Mouse (Mus musculus) gastrocnemius, postnatal 4 days (tissue): ENCODE results near the gene Srl. TPM values are rescaled to one million over a fixed set of nuclear protein-coding genes. Genes with fewer than 3 reads are reported as not detected.
A peak's percentile ranks its signal among the peaks of the same experiment; 100 is the strongest.
"Not testable (repeated sequence)": the region's sequence is repeated elsewhere in the genome, so short reads cannot be mapped to it uniquely, and the experiment has no call there.

Experiments used
- DNase-seq, 2 experiments: peaks; one replicate each; pipeline ENCODE4 v3.0.0; 2021 to 2022; ENCODE audit warnings: low spot score in 2 of 2, mixed read lengths in 2 of 2
- long read RNA-seq, 2 experiments: library from polyadenylated mRNA; stranded (forward); transcript quantifications; one replicate each; pipeline ENCODE4 v2.0.0; 2021
- total RNA-seq, 2 experiments: library from RNA; stranded (reverse); gene quantifications; 2 replicates each; pipeline ENCODE4 v1.2.3; 2021

Gene Srl
- 1,000 to 10,000 TPM; 1,069 to 1,086 TPM for total RNA-seq
- long read RNA-seq, experiment 1, full-length matches to known transcripts = 374 of 2,252 reads
- long read RNA-seq, experiment 1, partial matches to known transcripts = 67 of 2,252 reads
- long read RNA-seq, experiment 1, other reads (novel, unspliced or antisense) = 1,811 of 2,252 reads
- long read RNA-seq, experiment 2, full-length matches to known transcripts = 602 of 2,906 reads
- long read RNA-seq, experiment 2, partial matches to known transcripts = 97 of 2,906 reads
- long read RNA-seq, experiment 2, other reads (novel, unspliced or antisense) = 2,207 of 2,906 reads

GRCm38 (mm10) chr16:4541501-4542198 lies at the start of gene Srl:
Srl (minus strand) TSS chr16:4541816.
- peak; percentile 100 for DNase-seq

DNA sequence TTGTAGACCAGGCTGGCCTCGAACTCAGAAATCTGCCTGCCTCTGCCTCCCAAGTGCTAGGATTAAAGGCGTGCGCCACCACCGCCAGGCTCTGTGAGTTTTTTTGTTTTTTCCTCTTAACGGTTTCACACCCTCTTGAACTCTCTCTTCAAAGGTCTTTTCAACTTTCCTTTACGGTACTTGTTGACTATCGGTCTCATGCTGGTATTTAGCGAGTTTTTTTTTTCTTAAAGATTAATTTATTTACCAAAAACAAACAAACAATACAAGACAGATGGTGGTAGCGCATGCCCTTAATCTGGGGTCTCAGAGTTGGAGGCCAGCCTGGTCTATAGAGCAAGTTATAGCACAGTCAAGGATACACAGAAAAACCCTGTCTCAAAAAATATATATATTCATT lies 48.6 kb upstream of the Srl start:
- no peak for DNase-seq

DNA sequence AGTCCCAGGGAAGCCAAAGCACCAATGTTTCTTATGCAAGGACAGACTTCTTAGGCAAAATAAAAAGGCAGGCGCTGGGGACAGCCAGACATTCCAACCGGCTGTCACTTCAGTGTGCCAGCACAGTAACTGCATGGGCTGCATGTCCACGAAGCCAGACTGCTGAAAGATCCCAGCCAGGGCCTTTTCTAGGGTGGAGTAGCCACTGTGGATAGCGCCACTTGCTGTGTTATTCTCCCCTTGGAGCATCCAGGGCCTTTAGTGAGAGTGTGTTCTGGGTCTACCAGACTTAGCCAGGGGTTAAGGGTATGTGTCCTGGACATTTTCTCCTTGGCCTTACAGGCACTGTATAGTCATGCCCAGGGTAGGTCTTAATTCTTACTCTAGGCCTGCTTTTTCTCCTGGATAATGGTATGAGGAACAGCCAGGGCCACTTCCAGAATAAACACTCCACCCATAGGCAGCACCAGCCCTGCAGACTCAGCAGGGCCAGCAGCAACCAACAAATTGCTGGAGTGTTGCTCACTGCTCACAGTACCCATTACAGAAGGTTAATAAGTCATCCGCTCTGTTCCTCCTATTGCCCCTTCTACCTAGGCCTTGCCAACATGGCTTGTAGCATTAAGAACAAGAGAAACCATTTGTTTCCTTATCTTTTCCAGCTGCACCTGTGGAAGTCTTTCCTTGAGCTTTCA lies 46.0 kb upstream of the Srl start:
- peak in 1 of 2 experiments; percentile 33 for DNase-seq

DNA sequence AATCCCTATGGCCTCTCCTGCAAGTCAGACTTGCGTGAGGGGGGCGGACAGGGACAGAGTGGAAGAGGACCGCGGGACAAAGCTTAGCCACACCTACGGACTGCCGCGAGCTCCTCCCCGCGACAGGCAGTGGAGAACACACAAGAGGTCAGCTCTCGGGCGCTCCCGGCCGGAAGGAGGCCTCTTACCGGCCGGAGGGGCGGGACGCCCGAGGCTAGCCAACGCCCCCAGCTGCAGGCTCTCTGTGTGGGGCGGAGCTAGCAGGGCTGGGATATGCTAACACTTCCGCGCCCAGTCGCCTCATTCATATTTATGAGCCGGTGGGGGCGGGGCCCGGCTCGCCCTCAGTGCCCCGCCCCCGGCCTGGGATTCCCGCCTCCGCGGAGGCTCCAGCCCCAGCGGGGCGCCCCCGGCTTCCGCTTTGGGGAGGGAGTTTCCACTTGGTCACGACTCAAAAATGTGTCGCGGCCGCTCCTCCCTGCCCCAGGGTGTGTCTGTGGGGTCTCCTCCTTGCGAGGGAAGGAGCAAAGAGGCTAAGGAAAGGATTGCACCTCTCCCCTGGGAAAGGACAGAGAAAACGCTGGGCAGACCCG lies 45.0 kb upstream of the Srl start:
- peak; percentile 96 to 99 for DNase-seq

DNA sequence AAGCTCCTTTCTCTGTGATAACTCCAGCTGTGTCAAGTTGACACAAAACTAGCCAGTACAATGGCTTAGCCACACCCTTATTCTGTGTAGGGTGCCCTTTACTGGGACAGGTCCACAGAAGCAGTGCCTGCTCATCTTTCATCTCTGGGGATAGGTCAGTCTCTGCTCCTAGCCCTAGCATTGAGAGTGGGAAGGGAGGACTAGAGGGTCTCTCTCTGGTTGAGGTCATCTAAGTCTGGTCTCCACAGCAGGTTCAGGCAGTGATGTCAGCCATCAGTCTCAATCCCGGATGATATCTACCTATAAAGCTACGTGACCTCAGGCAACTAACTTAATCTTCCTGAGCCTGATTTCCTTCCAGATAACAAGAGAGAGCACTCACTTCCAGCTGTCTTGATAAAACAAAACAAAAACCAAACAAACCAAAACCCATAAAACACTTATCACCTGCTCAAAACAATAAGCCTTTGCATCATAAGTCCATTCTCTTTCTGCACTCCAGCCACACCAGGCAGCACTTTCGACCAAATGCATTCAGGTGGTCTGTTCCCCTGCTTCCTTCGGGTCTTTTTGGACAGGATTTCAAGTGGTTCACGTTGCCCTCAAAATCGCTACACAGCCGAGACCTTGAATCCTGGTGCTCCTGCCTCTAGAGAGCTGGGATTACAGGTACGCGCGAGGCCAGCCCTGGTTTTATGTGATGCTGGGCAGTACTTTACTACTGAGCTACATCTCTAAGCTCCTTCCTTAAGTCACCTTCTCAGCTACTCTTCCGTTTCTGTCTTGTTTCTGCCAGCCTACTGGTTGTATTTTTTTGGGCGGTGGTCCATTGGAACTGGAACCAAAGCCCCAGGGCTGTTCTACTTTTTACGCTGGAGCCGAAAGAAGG lies 44.3 kb upstream of the Srl start:
- DNase-seq = no peak

DNA sequence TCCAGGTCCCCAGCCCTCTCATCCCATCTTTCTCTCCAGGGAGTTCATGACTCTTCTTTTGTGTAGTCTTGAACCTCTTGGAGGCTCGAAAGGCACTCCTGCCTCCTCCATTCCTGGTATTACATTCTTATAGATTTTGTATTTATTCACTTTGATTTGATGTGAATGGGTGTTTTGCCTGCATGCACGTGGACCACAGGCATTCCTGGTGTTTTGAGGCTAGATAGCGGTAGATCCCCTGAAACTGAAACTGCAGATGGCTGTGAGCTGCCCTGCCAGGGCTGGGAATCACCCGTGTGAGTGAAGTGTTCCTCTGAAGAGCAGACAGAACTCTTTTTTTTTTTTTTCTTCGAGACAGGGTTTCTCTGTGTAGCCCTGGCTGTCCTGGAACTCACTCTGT lies 42.8 kb upstream of the Srl start:
- DNase-seq = no peak

GRCm38 (mm10) chr16:4583807-4584206 lies 42.2 kb upstream of the Srl start:
- no peak for DNase-seq

DNA sequence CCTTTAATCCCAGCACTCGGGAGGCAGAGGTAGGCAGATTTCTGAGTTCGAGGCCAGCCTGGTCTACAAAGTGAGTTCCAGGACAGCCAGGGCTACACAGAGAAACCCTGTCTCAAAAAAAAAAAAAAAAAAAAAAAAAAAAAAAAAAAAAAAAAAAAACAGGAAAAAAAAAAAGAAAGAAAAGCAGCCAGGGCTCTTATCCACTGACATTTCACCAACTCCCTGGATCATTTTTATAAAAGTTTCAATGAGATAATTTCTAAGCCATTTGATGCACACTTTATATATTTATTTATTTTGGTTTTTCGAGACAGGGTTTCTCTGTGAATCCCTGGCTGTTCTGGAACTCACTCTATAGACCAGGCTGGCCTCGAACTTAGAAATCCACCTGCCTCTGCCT lies 39.6 kb upstream of the Srl start:
- DNase-seq = not testable (repeated sequence)

DNA sequence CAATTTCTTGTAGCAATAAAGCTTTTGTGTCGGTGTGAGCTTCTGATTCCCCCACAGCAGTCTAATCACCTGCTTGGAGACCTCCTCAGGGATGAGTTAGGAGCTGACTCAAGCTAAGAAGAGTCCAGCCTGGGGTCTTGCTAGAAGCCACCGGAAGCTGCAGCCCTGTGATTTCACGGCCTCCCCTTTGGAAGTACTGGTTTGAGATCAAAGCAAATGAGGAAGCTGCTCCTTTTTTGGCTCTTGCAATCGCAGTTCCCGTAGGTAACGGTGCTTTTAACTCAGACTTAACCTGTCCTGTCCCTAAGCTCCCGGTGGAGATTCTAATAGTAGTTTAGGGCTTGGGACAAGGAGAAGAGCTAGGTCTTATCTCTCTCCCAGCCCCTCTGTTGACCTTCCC lies 37.0 kb upstream of the Srl start:
- no peak for DNase-seq

DNA sequence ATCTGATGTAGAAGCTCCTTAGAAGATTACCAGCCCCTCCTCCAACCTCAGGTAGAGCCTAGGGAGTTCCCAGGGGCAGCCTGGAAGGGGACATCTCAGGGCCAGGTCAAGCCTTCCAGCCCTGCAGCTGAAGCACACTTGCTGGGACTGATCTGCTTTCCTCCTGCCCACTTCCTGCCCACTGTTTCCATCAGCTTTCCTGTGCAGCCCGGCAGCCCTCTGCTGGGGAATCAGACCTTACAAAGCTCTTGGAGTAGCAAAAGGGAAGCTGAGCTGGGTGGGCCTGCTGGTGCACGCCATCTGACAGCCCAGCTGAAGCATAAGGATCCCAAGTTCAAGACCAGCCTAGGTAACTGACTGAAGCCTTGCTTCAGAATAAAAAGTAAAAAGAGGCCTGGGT lies 35.3 kb upstream of the Srl start:
- DNase-seq = no peak

DNA sequence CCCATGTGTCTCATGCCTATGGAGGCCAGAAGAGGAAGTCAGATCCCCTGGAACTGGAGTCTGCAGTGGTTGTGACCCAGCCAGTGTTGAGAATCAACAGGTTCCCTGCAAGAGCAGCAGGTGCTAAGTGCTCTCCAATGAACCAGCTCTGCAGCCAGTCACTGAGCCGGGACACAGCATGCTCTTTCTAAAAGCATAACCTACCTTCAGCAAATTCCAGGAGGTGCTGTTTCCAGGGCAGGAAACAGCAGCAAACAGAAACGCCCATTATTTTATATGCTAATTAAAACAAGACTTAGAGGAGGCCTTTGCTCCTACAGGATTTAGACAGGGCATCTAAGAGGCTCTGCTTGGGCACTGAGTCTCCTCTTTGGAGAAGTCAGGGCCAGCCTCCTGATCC lies 34.4 kb upstream of the Srl start:
- DNase-seq = no peak

GRCm38 (mm10) chr16:4570737-4571136 lies 29.1 kb upstream of the Srl start:
- DNase-seq = no peak

- peak; percentile 70 to 88 for DNase-seq
Measured at GRCm38 (mm10) chr16:4567912-4568311, 26.3 kb upstream of the Srl start.

GRCm38 (mm10) chr16:4560145-4560952 lies 18.7 kb upstream of the Srl start:
- DNase-seq = peak; percentile 65 to 84

GRCm38 (mm10) chr16:4559715-4560144 lies 18.1 kb upstream of the Srl start, which contains the start of gene Tfap4:
Tfap4 (minus strand) TSS chr16:4559854.
- DNase-seq = peak; percentile 77 to 91

GRCm38 (mm10) chr16:4558980-4559631 lies 17.5 kb upstream of the Srl start:
- peak; percentile 50 to 75 for DNase-seq

GRCm38 (mm10) chr16:4558384-4558979 lies 16.9 kb upstream of the Srl start:
- peak; percentile 67 to 88 for DNase-seq

GRCm38 (mm10) chr16:4557949-4558348 lies 16.3 kb upstream of the Srl start:
- peak; percentile 30 to 55 for DNase-seq

GRCm38 (mm10) chr16:4557085-4557484 lies 15.5 kb upstream of the Srl start:
- no peak for DNase-seq
